Mouse (Mus musculus): ENCODE measurements around the gene Lrig1.

GRCm38 (mm10) chr6:94625896-94626295, 74.1 kb downstream of the Lrig1 start:
- no peak for TF ChIP-seq CTCF (IDR thresholded peaks at IDR 0.05; ENCODE audit: insufficient read depth, low read depth, low read length)
- TF ChIP-seq POLR2A (IDR thresholded peaks at IDR 0.05; ENCODE audit: insufficient read depth, low read depth, low read length): no peak
